Mouse (Mus musculus): Measurements from ENCODE around the gene Nfia. TPM values are rescaled to one million over a fixed set of nuclear protein-coding genes. Genes with fewer than 3 reads are reported as not detected.

Gene Nfia
- total RNA-seq, 4 experiments from 2014 or later: 109 to 137 (median 121) TPM

DNA sequence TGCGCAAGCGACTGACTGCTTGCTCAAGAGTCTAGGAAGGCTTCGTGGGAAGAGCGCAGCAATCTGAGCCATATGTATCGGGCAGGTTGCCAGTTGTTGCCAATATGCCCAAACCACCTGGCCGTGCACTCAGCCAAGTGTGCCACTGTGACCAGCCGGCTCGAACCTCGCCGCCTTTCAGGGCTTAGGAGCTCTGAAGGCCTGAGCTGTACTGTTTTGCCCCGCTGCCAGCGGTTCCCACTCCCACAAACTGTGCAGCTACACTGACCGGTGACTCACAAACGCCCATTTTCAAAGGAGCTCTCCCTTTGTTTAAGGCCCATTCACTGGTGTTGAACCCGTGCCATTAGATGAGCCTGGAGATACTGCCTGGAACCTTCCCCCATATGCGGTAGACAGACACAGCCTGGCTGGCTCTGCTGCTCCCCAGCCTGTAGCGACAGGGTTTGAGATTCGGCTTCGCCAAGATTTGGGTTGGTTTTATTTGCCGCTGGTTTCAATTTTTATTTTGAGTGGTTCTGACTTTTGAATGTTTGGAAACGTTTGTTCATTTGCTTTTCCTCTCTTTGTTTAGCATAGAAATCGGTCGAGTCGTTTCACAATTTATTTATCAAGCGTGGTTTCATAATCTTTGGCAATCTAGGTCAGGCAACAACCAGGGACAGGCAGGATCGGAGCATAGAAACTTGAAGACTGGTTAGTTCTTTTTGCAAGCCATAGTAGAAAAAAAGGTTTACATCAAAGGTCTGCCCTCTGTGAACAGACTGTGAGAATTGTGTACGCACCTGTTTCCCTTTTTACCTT lies 138.4 kb downstream of the Nfia start:
- no peak for DNase-seq (ENCODE audit: low spot score)

DNA sequence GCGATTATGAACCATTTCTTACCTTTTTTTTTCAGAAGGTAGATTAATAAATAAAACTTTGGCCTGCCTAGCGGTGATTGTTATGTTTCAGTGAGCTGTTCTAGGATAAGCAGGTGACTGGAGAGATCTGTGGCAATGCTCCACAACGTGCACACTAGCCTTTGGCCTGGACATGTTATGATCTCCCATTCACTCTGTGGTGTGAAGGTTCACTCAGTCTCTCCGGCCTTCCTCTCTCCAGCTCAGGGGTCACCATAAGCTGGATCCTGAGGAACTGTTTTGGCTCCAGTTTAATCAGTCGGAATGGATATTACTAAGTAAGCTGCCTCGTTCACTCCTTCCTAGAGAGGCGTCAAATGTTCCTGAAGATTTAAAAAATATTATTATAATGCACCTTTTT lies 139.2 kb downstream of the Nfia start:
- no peak for DNase-seq (ENCODE audit: low spot score)

DNA sequence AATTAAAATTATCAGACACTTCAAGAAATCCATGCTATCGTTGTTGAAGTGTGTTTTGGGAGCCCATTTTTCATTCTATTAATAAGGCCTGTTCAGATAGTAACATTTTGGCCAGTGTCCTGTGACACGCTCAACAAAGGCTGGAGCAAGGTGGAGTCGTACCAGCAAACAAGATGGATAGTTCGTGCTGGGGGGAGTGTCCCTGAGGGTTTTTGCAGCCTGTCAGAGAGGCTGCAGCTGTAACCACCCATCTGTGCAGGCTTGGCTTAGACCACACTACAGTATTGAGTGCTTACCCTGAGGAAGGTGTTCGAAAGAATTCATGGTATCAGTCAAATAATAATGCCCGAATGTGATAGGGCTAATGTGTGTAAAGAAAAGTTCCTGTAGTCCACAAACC lies 139.6 kb downstream of the Nfia start:
- no peak for DNase-seq (ENCODE audit: low spot score)

DNA sequence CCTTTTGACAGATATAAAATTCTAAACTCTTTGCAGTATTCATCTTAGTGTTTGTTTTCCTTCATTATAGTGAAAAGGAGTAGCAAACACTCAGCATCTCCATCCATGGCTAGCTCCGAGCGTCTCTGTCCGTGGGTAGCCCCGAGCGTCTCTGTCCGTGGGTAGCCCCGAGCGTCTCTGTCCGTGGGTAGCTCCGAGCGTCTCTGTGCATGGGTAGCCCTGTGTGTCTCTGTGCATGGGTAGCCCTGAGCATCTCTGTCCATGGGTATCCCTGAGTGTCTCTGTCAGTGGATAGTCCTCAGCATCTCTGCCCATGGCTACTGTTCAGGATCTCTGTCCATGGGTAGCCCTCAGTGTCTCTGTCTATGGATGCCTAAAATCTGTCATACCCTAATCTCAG lies 140.0 kb downstream of the Nfia start:
- DNase-seq (ENCODE audit: low spot score): no peak

DNA sequence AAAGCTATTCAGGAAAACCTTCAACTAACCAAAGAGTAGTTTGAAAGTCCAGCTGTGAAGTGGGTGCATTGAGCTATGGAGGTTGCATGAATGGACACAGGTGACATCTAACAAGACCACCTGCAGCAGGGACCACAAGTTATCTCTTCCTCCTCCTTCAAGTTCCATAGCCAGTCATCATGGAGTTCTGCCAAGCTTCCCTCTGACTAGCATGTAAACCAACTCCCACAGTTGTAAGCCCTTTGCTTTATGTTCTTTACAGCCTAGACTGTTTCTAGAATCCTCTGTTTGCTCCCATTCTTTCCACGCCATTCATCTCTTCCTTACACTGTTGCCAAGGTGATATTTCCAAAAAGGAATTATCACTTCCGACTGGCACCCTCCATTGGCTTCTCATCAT lies 141.8 kb downstream of the Nfia start:
- no peak for DNase-seq (ENCODE audit: low spot score)

DNA sequence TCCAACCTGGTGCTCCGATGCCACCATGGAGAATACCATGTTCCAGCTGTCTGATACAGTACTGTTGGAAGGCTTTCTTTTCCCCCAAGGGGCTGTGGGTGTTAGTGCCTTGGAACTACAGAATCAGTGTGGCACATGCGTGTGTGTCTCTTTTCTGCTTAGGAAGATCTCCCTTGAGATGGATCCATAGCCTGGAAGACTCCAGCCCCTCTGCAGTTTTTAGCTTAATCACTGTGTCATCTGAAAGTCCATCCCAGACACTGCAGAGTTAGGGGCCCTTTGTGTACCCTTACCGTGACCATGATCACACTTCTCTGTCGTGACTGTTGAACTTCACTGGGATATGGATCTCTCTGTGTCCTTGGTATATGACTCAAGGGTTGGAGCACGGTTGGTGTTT lies 142.2 kb downstream of the Nfia start:
- no peak for DNase-seq (ENCODE audit: low spot score)

DNA sequence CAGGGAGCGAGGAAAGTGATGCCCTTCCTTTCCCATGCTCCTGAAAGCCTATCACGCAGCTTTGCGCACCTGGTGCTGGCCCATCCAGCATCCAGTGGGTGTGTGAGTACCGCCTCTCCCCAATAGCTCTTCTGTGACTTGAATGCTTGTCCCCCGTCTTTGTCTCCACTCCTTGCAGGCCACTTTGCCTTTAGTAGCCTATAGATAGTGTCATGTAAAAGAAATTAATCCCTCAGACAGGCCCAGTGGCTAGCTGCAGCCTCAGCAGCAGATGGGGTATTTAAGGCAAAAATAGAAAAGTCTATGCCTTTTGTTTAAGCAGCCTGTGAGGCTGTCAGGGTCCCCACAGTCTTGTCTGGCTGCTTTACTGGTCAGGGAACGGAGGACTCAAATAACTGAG lies 145.0 kb downstream of the Nfia start:
- no peak for DNase-seq (ENCODE audit: low spot score)

DNA sequence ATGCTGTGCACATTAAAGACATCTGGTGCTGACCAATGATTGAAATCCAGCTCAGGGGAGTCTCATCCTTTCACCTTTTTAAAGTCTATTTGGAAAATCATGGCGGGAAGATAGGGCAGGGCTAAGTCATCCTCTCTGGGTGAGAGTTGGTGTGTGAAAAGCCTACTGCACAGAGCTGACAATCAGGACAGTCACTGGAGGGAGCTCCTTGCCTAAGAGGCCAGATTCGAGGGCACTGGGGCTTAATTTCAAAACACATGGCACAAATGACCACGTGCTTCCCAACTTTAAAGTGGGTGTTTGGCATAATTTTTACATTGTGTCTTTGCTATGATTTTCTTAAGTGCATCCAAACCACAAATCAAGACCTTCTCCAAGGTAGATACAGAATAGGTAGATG lies 146.1 kb downstream of the Nfia start:
- DNase-seq (ENCODE audit: low spot score): no peak

DNA sequence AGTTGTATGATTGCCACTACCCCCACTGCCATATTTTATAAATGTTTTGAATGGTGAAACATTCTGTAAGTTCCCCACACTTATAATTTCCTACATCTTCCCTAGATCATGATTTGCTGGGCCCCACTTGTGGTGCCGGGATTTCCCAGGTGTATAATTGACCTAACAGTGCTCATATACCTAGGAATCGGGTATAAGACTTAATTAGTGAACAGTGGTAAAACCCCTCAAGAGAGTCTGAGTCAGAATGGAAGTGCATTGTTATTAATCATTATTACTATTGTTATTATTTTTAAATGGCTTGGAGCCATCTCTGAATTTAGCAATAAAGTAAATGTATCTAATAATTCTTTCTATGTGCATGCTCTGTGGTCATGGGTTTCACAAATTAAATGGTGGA lies 147.2 kb downstream of the Nfia start:
- no peak for DNase-seq (ENCODE audit: low spot score)

DNA sequence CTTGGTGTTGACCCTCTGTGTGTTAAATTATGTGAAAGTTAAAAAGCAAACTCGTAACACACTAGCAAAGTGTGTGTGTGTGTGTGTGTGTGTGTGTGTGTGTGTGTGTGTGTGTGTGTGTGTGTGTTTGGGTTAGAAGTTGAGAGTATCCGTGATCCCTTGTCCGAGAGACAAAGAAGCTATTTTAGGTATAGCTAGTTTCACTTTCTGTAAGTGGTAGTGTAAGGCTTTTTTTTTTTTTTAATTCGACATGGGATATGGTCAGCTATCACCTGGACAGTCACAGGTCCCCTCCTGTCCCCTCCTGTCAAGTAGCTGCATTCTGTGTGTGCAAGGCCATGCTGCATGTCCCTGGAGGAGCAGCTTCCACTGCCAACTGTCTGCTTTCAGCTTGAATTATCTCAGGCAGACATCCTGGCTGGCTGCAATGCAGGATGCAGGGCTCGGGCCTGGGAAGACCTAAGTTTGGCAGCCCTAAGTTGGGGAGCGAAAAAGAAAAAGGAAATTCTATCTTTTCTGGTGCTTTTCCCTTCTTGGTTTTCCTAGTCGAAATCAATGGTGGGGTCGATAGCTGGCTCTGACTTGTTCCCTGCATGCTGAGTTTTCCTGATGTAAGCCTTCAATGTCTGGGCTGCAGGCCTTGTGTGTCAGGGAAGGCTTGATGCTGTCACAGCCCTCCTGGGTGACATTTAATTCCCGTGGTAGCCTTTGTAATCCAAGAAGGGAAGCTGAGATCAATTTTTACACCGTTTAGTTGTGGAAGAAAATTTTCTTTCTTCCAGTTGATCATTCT lies 147.9 kb downstream of the Nfia start:
- no peak for DNase-seq (ENCODE audit: low spot score)

DNA sequence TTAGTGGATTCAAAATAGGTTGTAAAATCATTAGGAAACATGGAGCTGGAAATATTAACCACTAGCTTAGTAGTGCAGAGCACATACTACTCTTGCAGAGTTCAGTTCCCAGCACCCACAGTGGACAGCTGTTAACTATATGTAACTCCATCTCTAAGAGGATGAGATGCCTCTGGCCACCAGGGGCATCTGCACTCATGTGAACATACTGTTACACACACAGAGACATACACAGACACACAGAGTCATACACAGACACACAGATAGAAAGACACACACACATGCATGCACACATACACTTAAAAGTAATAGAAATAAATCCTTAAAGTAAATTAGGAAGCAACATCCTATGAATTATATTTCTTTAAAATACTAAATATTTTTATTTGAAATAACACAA lies 149.1 kb downstream of the Nfia start:
- no peak for DNase-seq (ENCODE audit: low spot score)

DNA sequence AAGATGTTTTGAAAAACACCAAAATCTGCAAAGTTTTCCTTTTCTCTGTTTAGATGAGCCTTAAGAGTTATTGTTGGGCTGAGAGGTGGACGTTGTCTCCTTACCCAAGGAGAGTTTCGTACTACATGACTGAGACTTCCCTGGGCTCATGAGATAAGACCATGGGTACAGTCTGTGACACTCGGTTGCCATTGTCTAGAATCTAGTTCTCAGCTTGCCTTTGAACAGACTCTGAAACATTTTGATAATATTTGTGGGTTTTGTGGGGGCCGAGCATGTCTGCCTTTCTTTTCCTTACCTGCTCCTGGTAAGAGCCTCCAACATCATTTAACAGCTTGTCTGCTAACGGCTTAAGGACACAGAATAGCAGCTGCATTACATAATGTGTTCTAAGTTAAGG lies 150.7 kb downstream of the Nfia start:
- no peak for DNase-seq (ENCODE audit: low spot score)

DNA sequence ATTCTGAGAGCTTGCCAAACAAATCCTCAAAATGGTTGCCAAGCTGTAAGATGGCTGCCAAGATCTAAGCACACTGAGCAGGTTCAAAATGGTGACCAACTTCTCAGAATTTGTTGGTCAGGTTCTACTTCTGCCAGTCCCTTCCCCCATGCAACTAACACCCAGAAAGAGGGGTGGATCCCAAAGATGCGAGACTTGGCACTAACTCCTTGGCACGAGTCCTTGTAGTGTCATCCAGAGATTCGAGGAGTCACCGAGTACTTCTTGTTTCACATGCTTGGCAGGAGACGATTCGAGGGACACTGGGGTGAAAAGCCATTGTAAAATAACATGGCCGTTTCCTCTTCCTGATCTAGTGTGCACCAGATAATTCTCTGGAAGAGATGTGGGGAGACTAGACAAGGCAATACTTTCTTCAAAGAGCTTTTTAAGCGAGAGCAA lies 151.4 kb downstream of the Nfia start:
- DNase-seq (ENCODE audit: low spot score): peak; percentile 86

DNA sequence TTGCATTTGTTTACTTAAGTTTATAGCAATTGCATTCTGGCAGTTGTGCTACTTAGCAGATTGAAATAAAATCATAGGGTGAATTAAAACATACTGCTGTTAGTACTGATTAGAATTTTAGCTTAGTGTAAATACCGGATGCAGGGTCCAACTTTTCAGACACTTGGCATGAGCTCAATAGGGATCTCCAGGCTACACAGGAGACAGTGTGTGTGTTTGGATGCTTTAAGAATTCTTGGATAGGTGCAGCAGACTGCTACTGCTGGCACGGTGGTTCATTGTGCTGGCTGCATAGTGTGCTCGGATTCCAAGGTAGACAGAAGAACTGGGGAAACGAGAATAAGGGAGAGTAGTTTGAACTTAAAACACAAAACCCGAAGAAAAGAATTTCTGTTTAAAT lies 151.9 kb downstream of the Nfia start:
- no peak for DNase-seq (ENCODE audit: low spot score)

DNA sequence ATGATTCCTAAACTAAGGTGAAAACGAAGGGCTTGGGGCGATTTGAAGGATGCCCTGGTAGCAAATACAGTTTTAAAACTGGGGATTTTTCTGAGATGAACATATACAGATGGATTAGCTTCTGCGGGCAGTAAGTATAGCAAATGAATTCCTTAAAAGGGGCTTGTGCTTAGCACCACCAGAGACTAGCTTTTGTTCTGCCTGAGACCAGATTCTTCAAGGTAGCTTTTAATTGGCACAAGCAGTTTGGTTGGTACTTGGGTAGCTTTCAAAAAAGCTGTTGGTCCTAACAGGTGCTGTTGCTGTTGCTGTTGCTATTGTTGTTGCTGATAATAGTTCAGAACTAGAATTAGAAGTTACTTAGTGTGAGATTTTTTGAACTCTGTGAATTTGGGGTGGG lies 152.3 kb downstream of the Nfia start:
- DNase-seq (ENCODE audit: low spot score): no peak

DNA sequence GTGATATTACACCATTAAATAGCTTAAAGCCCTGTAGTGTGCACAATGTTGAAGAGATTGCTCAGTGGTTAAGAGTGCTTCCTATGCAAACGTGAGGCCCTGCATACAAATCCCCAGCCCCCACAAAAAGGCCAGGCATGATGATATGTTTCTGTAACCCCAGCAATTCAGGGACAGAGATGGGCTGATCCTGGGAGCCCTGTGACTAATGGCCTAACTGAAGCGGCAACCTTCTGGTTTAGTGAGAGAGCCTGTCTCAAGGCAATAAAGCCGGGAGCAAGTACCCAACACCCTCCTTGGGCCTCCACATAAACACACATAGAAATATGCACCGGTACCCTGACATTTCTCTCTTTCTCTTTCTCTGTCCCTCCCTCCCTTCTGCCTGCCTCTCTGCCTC lies 153.1 kb downstream of the Nfia start:
- DNase-seq (ENCODE audit: low spot score): no peak

DNA sequence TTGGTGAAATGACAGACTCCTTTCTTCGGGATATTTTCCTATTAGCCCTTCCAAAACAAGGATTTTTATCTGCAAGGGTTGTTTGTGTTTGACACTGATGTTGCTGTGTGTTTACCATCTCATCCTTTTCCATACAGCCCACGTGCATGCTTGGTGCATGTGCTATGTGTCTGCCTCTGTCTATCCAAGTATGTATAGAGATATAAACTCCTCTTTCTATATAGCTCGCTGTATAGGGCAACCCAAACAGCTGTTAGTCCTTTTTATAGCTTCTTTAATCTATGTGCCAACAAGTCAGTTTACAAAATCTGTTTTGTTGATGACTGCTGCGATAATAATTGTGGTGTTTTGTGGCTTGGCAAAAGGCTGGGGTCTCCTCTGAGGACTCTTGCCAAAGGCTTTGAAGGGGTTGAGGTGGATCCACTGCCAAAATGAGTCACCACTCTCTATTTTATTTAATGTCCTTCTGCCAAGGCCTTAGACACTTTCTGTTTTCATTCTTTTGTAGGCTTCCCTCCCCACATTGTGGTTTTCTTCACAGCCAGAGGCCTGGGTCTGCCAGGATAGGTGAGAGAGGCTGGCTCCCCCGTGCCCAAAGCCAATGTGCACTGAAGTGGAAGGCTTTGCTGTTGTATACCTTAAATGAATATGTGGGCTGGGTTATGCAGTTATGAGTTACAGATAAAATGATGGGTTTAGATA lies 154.2 kb downstream of the Nfia start:
- DNase-seq (ENCODE audit: low spot score): no peak

DNA sequence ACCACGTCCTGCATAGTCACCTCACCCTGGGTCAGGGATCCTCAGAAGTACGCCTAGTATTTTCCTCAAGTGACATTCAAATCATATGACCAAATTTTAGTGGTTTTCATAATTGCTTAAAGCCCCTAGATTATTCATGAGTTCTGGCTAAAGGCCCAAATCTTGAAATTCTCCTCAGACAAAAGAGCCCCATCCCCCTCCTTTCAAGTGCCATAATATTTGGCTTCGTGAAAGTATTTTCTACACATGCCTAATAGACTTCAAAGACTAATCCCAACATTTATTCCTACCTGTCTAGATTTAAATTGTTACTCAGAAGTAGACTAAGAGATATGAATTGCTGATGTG lies 154.7 kb downstream of the Nfia start:
- DNase-seq (ENCODE audit: low spot score): no peak

DNA sequence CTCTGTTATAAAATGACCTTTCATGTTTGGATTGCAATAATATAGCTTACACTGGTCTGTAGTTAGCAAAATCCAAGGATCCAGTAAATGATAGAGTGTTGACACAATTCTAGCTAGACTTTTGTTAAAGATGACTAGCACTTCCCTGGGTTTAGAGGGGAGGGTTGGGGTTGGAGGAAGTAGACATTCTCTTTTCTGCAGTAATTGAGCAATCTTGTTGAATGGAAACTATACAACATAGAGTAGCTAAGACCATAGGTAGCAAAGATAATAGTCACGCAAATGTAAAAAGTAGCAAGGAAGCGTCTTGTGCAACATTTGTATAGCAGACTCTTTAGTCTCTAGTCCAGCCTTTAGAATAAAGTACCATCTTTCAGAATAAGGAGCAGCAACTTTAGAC lies 163.8 kb downstream of the Nfia start:
- DNase-seq (ENCODE audit: low spot score): no peak

DNA sequence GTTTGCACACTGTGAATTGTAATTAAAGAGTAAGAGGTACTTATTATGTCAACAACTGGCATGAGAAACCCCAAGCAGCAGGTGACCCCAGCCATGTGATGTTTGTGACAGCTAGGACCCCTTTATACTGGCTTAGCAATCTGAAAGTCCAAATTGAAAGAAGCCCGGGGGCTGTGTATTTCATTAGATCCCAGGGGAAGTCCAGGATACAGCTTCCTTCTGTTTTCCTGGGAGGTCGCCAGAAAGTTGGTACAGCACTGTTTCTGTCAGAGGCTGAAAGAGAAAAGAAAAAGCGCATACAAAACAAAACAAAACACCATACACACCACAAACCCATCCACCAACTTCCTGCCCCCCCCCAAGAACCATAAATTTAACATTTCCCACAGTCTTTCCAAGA lies 164.4 kb downstream of the Nfia start:
- DNase-seq (ENCODE audit: low spot score): no peak

DNA sequence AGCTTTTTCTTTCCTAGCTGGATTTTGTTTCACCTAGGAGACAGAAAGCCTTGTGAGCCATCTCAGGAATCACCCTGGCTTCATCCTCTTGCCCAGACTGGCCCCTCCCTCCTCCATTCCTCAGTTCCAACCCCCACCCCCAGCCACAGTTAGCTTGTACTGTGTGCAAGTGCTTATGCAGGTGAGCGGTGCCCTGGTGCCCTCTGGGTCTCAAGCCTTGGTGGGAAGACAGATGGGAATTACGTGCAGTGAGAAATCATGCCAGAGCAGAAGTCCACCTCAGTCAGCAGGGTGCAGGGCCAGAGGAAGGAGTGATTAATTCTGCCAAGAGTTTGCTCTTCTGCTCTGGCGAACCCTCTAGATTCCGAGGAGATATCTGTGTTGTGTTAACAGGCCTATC lies 167.0 kb downstream of the Nfia start:
- DNase-seq (ENCODE audit: low spot score): no peak

DNA sequence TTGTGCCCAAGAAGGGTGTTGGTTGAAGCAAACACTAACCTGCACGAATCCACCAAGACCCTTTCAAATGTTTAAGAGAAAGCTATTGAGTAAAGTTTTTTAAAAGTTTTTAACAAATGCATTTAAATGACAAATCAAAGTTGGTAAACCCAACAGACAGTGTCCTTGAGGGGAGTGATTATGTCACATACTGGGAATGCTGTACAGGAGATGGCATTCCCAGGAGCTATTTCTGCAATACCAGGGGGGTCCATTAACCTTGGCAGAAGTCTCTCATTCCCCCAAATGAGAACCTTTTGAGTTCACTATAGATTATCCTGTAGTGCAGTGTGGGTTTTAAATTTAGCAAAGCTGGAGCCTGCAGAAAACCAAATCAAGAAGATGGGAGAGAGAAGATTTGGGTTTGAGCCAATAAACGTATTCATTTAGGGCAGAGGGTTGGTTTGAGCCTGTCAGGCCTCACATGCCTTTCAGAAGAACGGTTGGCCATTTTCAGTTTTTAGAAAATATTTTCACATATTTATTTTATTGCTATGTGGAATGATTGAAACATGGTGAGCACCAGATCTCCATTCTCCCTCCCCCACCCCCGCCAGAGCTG lies 167.5 kb downstream of the Nfia start:
- DNase-seq (ENCODE audit: low spot score): no peak
